Mouse (Mus musculus): Measurements from ENCODE around the gene Ntm. TPM values are rescaled to one million over a fixed set of nuclear protein-coding genes. Genes with fewer than 3 reads are reported as not detected.

Ntm gene
- polyA plus RNA-seq, 1 experiment from 2014 or later = 14.3 TPM

- DNase-seq (ENCODE audit: low spot score) = no peak
- H3K27ac ChIP-seq (ENCODE audit: low read depth, low read length) = no peak overlapping the region
- H3K4me1 ChIP-seq (replicated peaks; ENCODE audit: control insufficient read depth, insufficient read depth, low read length) = peaks cover 9% of the 10 kb centered on the region; the same call in 1 of the 2 replicates
- no peaks in the 10 kb centered on the region for H3K9me3 ChIP-seq (ENCODE audit: control insufficient read depth, low read length)
- no peak overlapping the region for H3K9ac ChIP-seq (ENCODE audit: low read length)
- no peak for ATAC-seq (replicated peaks; ENCODE audit: low FRiP score)
- no peaks in the 10 kb centered on the region for H3K36me3 ChIP-seq (ENCODE audit: control insufficient read depth, insufficient read depth, low read length)
- no peak overlapping the region for H3K4me3 ChIP-seq (ENCODE audit: low read depth, low read length)
- no peaks in the 10 kb centered on the region for H3K27me3 ChIP-seq (ENCODE audit: control insufficient read depth, insufficient read depth, low read length)
- WGBS = 30% methylated on average over 11 of the region's 11 CpGs
- no peak overlapping the region for H3K4me2 ChIP-seq (ENCODE audit: low read depth, low read length, severe bottlenecking)
These were observed 742.4 kb downstream of the Ntm start for GRCm38 (mm10) chr9:29220493-29220892.

- Histone ChIP-seq H3K4me2 (ENCODE audit: low read depth, low read length, severe bottlenecking) (no peak overlapping the region), H3K4me1 (replicated peaks; ENCODE audit: control insufficient read depth, insufficient read depth, low read length) (peaks cover 9% of the 10 kb centered on the region; the same call in 1 of the 2 replicates), H3K4me3 (ENCODE audit: low read depth, low read length) (no peak overlapping the region), H3K9me3 (ENCODE audit: control insufficient read depth, low read length) (no peaks in the 10 kb centered on the region), H3K9ac (ENCODE audit: low read length) (no peak overlapping the region), H3K27ac (ENCODE audit: low read depth, low read length) (no peak overlapping the region), H3K36me3 (ENCODE audit: control insufficient read depth, insufficient read depth, low read length) (no peaks in the 10 kb centered on the region), H3K27me3 (ENCODE audit: control insufficient read depth, insufficient read depth, low read length) (no peaks in the 10 kb centered on the region)
- WGBS = 86% methylated on average over 7 of the region's 7 CpGs
- DNase-seq (ENCODE audit: low spot score) (no peak), ATAC-seq (replicated peaks; ENCODE audit: low FRiP score) (no peak)
These were observed 745.0 kb downstream of the Ntm start for GRCm38 (mm10) chr9:29217951-29218350.

- Histone ChIP-seq H3K27me3 (ENCODE audit: control insufficient read depth, insufficient read depth, low read length) (no peaks in the 10 kb centered on the region), H3K27ac (ENCODE audit: low read depth, low read length) (no peak overlapping the region; the same call in 1 of the 2 replicates), H3K9ac (ENCODE audit: low read length) (no peak overlapping the region), H3K4me2 (ENCODE audit: low read depth, low read length, severe bottlenecking) (no peak overlapping the region), H3K4me1 (replicated peaks; ENCODE audit: control insufficient read depth, insufficient read depth, low read length) (peaks cover 6% of the 10 kb centered on the region; the same call in 1 of the 2 replicates), H3K36me3 (ENCODE audit: control insufficient read depth, insufficient read depth, low read length) (no peaks in the 10 kb centered on the region), H3K9me3 (ENCODE audit: control insufficient read depth, low read length) (no peaks in the 10 kb centered on the region), H3K4me3 (ENCODE audit: low read depth, low read length) (no peak overlapping the region)
- DNase-seq (ENCODE audit: low spot score) = no peak
- ATAC-seq (replicated peaks; ENCODE audit: low FRiP score) = peak; percentile 85
- 56% methylated on average over 8 of the region's 8 CpGs for WGBS
These were observed 746.4 kb downstream of the Ntm start for GRCm38 (mm10) chr9:29216528-29216927.

- Histone ChIP-seq H3K9ac (ENCODE audit: low read length) (no peak overlapping the region), H3K4me1 (replicated peaks; ENCODE audit: control insufficient read depth, insufficient read depth, low read length) (peaks cover 2% of the 10 kb centered on the region; the same call in 1 of the 2 replicates), H3K4me2 (ENCODE audit: low read depth, low read length, severe bottlenecking) (no peak overlapping the region), H3K36me3 (ENCODE audit: control insufficient read depth, insufficient read depth, low read length) (no peaks in the 10 kb centered on the region), H3K27me3 (ENCODE audit: control insufficient read depth, insufficient read depth, low read length) (no peaks in the 10 kb centered on the region), H3K27ac (ENCODE audit: low read depth, low read length) (no peak overlapping the region), H3K4me3 (ENCODE audit: low read depth, low read length) (no peak overlapping the region), H3K9me3 (ENCODE audit: control insufficient read depth, low read length) (no peaks in the 10 kb centered on the region)
- no peak for DNase-seq (ENCODE audit: low spot score)
- 83% methylated on average over 2 of the region's 2 CpGs for WGBS
- no peak for ATAC-seq (replicated peaks; ENCODE audit: low FRiP score)
These were observed 747.1 kb downstream of the Ntm start for GRCm38 (mm10) chr9:29215796-29216195.

- H3K9me3 ChIP-seq (ENCODE audit: control insufficient read depth, low read length) = no peaks in the 10 kb centered on the region
- WGBS = 63% methylated on average over 1 of the region's 1 CpGs
- H3K4me3 ChIP-seq (ENCODE audit: low read depth, low read length) = no peak overlapping the region
- no peak for DNase-seq (ENCODE audit: low spot score)
- no peak overlapping the region for H3K27ac ChIP-seq (ENCODE audit: low read depth, low read length)
- no peak for ATAC-seq (replicated peaks; ENCODE audit: low FRiP score)
- no peak overlapping the region for H3K9ac ChIP-seq (ENCODE audit: low read length)
- no peaks in the 10 kb centered on the region for H3K27me3 ChIP-seq (ENCODE audit: control insufficient read depth, insufficient read depth, low read length)
- H3K36me3 ChIP-seq (ENCODE audit: control insufficient read depth, insufficient read depth, low read length) = no peaks in the 10 kb centered on the region
- no peak overlapping the region for H3K4me2 ChIP-seq (ENCODE audit: low read depth, low read length, severe bottlenecking)
- no peaks in the 10 kb centered on the region for H3K4me1 ChIP-seq (replicated peaks; ENCODE audit: control insufficient read depth, insufficient read depth, low read length)
These were observed 747.7 kb downstream of the Ntm start for GRCm38 (mm10) chr9:29215241-29215640.

- Histone ChIP-seq H3K4me3 (ENCODE audit: low read depth, low read length) (no peak overlapping the region), H3K4me2 (ENCODE audit: low read depth, low read length, severe bottlenecking) (no peak overlapping the region), H3K36me3 (ENCODE audit: control insufficient read depth, insufficient read depth, low read length) (no peaks in the 10 kb centered on the region), H3K27me3 (ENCODE audit: control insufficient read depth, insufficient read depth, low read length) (no peaks in the 10 kb centered on the region), H3K9ac (ENCODE audit: low read length) (no peak overlapping the region), H3K4me1 (replicated peaks; ENCODE audit: control insufficient read depth, insufficient read depth, low read length) (no peaks in the 10 kb centered on the region), H3K27ac (ENCODE audit: low read depth, low read length) (no peak overlapping the region), H3K9me3 (ENCODE audit: control insufficient read depth, low read length) (no peaks in the 10 kb centered on the region)
- ATAC-seq (replicated peaks; ENCODE audit: low FRiP score) (no peak), DNase-seq (ENCODE audit: low spot score) (no peak)
- WGBS = 82% methylated on average over 2 of the region's 2 CpGs
These were observed 753.7 kb downstream of the Ntm start for GRCm38 (mm10) chr9:29209243-29209642.

GRCm38 (mm10) chr9:29208142-29208541, 754.8 kb downstream of the Ntm start:
- no peaks in the 10 kb centered on the region for H3K27me3 ChIP-seq (ENCODE audit: control insufficient read depth, insufficient read depth, low read length)
- H3K9ac ChIP-seq (ENCODE audit: low read length) = no peak overlapping the region
- H3K36me3 ChIP-seq (ENCODE audit: control insufficient read depth, insufficient read depth, low read length) = no peaks in the 10 kb centered on the region
- no peak overlapping the region for H3K27ac ChIP-seq (ENCODE audit: low read depth, low read length)
- DNase-seq (ENCODE audit: low spot score) = no peak
- ATAC-seq (replicated peaks; ENCODE audit: low FRiP score) = no peak
- no peaks in the 10 kb centered on the region for H3K9me3 ChIP-seq (ENCODE audit: control insufficient read depth, low read length)
- H3K4me2 ChIP-seq (ENCODE audit: low read depth, low read length, severe bottlenecking) = no peak overlapping the region
- H3K4me3 ChIP-seq (ENCODE audit: low read depth, low read length) = no peak overlapping the region
- no peaks in the 10 kb centered on the region for H3K4me1 ChIP-seq (replicated peaks; ENCODE audit: control insufficient read depth, insufficient read depth, low read length)
- 82% methylated on average over 5 of the region's 5 CpGs for WGBS

GRCm38 (mm10) chr9:29205680-29206079, 757.3 kb downstream of the Ntm start:
- DNase-seq (ENCODE audit: low spot score) (no peak), ATAC-seq (replicated peaks; ENCODE audit: low FRiP score) (no peak)
- Histone ChIP-seq H3K9me3 (ENCODE audit: control insufficient read depth, low read length) (no peaks in the 10 kb centered on the region), H3K27me3 (ENCODE audit: control insufficient read depth, insufficient read depth, low read length) (no peaks in the 10 kb centered on the region), H3K4me3 (ENCODE audit: low read depth, low read length) (no peak overlapping the region), H3K9ac (ENCODE audit: low read length) (no peak overlapping the region), H3K4me2 (ENCODE audit: low read depth, low read length, severe bottlenecking) (no peak overlapping the region), H3K36me3 (ENCODE audit: control insufficient read depth, insufficient read depth, low read length) (no peaks in the 10 kb centered on the region), H3K27ac (ENCODE audit: low read depth, low read length) (no peak overlapping the region), H3K4me1 (replicated peaks; ENCODE audit: control insufficient read depth, insufficient read depth, low read length) (no peaks in the 10 kb centered on the region)
- 84% methylated on average over 4 of the region's 4 CpGs for WGBS

GRCm38 (mm10) chr9:29202196-29202595, 760.7 kb downstream of the Ntm start:
- 40% methylated on average over 2 of the region's 2 CpGs for WGBS
- ATAC-seq (replicated peaks; ENCODE audit: low FRiP score) = no peak
- H3K36me3 ChIP-seq (ENCODE audit: control insufficient read depth, insufficient read depth, low read length) = no peaks in the 10 kb centered on the region
- H3K27ac ChIP-seq (ENCODE audit: low read depth, low read length) = no peak overlapping the region
- no peaks in the 10 kb centered on the region for H3K9me3 ChIP-seq (ENCODE audit: control insufficient read depth, low read length)
- no peak overlapping the region for H3K4me2 ChIP-seq (ENCODE audit: low read depth, low read length, severe bottlenecking)
- no peaks in the 10 kb centered on the region for H3K4me1 ChIP-seq (replicated peaks; ENCODE audit: control insufficient read depth, insufficient read depth, low read length)
- H3K4me3 ChIP-seq (ENCODE audit: low read depth, low read length) = no peak overlapping the region
- H3K9ac ChIP-seq (ENCODE audit: low read length) = no peak overlapping the region
- H3K27me3 ChIP-seq (ENCODE audit: control insufficient read depth, insufficient read depth, low read length) = no peaks in the 10 kb centered on the region
- DNase-seq (ENCODE audit: low spot score) = no peak

Measured in forebrain, embryonic 11.5 days (tissue).